Mouse (Mus musculus) left cerebral cortex, postnatal 4 days (tissue): ENCODE data around the gene Zcchc9. TPM values are rescaled to one million over a fixed set of nuclear protein-coding genes. Genes with fewer than 3 reads are reported as not detected.

Experiments used
- DNase-seq: peaks from one replicate; pipeline ENCODE4 v3.0.0-alpha.2; 2022
- intact Hi-C: fragments of 180-260 bp; cut with DNase I; formaldehyde crosslinking; loops from one replicate; pipeline ENCODE4 v1.15.1; 2025
- total RNA-seq, 2 experiments: library from RNA; stranded (reverse); gene quantifications; 2 replicates each; pipeline ENCODE4 v1.2.3; 2021

The Zcchc9 gene
- 10 to 100 TPM; 15.4 to 18.6 TPM for total RNA-seq

DNA sequence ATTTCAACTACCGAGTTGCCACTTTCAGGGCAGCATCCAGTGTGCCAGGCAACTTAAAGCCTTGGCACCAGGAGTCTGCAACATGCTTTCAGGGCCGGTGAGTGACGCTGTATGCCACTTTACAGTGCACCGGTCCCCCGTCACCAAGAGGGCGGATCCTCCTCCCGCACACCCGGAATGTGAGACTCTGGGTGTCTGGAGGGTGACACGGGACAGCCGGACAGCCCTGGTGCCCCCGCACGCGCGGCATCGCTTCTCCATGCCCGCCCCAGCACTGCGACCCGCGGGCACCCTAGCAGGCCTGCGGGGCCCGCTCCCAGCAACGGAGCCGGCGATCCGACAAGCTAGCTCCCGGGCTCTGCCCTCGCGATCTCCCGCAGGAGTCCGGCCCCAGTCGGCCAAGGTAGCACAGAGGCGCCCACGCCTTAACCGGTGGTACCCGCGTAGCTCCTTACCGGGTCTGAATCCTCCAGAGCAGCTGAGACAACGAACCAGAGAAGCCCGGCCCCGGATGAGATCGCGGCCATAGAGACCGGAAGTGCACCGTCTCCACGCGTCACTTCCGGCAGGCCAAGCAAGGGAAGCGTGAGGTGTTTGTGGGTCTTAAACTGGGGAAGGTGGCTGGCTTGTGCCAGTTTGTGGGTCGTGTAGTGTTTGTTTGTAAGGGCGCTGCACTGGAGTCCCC, at the start of gene Zcchc9:
Gene Zcchc9 (minus strand): TSS at position 551 of the 685 bp plus-strand sequence.
- intact Hi-C loops = loop anchor here (5.0 kb wide), 1 partner anchor 525 kb away; no protein-coding TSS in a partner anchor
- peak; percentile 90 for DNase-seq

DNA sequence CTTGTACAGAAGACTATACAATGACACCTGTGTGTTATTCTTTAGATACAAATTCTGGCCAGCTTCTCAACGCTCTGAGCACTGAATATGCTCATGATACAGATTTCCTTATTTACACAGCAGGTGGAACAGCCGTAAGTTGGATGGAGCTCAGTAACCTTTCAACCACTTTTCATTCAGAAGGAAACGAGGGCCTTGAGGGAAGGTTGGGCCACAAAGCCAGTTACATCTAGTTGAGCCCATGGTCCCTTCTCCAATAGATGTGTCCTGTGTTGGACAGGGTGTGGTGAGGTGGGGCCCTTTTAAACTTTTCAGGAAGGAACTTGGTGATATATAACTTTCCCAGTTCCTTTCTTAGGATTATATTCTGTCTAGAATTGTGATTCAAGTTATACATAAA, 46.9 kb upstream of the Zcchc9 start:
- intact Hi-C loops = no loop called here
- DNase-seq = no peak

DNA sequence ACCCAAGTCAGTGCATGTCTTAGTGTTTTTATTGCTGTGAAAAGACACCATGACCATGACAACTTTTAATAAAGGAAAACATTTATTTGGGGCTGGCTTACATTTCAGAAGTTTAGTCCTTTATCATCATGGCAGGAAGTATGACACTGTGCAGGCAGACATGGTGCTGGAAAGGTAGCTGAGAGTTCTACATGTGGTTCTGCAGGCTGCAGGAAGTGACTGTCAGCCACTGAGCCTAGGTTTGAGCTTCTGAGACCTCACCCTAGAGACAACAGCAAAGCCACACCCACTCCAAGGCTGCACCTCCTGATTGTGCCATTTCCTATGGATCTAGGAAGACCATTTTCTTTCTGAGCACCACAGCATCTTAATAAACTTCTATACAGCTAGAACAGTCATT, 20.4 kb upstream of the Zcchc9 start:
- no peak for DNase-seq
- intact Hi-C loops = no loop called here

DNA sequence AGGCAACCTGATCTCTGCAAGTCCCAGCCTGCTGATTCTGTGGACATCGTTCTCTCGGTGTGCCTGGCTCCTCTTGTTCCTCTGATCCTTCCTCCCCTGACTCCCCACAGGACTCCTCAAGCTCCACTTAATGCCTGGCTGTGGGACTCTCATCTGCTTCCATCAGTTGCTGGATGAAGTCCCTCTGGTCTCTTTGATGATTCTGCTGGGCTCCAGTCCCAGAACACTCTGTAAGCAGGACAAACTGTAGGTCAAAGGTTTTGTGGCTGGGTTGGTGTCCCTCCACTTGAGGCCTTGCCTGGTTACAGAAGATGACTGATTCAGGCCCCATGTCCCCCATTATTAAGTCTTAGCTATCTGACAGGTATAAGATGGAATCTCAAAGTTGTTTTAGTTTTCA, 18.6 kb upstream of the Zcchc9 start:
- intact Hi-C loops = no loop called here
- DNase-seq = no peak

DNA sequence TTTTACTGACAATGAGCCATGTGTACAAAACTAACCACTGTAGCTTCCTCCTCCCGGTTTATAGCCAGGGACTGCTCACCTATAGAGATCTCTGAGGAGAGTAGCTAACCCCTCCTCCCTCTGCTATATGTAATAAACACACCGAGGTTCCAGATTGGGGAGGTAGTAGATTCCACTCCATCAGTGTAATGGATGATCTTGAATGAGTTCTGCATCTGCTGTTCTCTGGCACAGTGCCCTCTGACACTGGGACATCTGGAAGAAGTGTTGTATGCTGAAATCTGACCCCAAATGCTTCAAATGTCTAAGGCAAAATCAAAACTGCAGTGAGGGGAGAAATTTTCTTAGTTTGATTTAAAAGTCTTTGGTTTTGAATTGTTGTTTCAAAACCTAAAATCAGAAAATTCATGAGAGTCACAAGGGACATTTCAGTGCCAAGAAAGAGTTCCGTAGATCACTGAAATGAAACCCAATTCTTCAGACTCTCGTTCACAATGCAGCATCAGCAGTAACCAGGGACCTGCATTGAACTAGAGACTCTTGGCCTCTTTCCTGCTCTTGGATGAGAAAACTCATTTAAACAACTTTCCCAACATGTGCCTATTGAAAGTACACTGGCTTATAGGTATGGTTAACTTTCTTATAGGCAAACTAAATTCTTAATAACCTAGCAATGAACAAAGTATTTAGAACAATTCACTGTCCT, 17.5 kb upstream of the Zcchc9 start:
- peak; percentile 46 for DNase-seq
- intact Hi-C loops = no loop called here

DNA sequence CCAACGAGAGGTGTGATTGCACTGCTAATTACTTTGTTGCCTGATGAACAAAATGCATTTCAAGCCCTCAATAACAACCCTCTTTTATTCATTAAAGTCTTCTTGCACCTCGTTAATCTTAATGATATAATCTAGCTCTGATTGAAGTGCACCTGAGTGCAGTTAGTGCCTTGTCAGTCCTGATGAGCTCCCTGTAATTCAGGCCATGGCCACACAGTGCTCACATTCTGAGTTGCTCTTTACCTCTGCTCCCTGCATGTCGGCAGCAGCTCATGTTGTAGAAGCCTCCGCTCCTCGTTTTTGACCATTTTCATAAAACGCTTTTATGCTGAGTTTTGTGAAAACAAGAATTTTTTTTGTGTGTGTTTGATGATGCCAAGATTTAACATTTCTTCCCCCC, 16.2 kb upstream of the Zcchc9 start:
- intact Hi-C loops = no loop called here
- no peak for DNase-seq

DNA sequence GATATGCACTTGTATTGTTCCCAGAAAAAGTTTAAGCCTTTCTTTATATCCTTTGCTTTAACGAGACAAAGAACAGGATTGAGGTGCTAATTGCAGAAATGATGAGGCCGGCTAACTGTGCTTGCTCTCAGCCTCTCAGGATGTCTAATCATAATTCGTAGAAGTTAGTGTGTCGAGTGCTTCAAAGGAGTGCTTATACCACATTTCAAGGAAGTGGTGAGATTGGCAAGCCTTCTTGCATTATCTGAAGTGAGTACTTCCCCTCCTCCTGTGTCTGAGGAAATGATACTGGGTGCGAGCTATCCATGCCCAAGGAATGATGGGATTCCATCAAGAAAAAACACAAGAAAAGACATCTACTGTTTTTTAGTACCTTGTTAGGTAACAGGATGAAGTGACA, 7.2 kb upstream of the Zcchc9 start:
- intact Hi-C loops = no loop called here

DNA sequence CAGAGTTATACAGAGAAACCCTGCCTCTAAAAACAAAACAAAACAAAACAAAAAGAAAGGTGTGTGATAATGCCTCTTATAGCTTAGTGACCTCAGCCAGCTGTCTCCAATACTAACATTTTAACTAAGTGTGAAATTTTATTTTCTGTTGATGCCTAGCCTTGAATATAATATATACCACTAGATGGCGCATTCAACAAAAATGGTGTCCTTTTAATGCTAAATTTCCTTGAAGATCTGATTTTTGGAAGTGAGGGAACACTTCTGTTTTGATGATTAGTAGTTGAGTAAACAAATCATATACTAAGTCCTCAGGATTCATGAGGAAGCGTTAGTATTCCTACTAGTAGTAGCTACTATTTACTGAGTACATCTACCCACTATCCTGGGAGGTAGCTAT, 2.0 kb upstream of the Zcchc9 start:
- DNase-seq = no peak
- intact Hi-C loops = loop anchor here (5.0 kb wide), 1 partner anchor 523 kb away; no protein-coding TSS in a partner anchor

More for the DNA sequence above, 7.2 kb upstream of the Zcchc9 start:
- DNase-seq = no peak

DNA sequence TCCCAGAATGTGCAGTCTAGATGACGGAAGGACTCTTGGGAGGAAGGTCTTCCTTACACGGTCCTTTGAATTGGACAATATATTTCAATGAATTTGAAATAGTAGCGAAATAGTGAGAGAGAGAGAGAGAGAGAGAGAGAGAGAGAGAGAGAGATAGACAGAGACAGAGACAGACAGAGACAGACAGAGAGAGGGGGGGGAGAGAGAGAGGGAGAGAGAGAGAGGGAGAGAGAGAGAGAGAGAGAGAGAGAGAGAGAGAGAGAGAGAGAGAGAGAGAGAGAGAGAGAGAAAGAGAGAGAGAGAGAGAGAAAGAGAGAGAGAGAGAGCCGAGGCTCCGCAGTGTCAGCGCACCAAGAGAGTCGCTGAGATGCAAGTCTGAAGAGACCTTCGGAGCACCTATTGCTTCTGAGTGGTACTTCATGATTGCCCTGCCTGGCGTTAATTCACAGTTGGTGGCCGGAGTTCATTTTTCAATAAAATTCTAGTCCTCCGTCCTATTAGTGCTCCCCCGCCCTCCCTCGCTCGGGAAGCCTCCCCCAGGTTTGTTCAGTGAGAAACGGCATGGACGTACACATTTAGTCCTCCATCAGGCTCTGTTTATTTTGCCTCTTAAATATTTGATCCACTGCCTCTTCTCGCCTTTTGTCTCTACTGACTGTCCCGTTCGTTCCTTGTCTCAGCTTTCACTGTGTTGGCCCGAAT, 520 bp upstream of the Zcchc9 start:
- DNase-seq = no peak
- intact Hi-C loops = loop anchor here (5.0 kb wide), 1 partner anchor 524 kb away; no protein-coding TSS in a partner anchor

DNA sequence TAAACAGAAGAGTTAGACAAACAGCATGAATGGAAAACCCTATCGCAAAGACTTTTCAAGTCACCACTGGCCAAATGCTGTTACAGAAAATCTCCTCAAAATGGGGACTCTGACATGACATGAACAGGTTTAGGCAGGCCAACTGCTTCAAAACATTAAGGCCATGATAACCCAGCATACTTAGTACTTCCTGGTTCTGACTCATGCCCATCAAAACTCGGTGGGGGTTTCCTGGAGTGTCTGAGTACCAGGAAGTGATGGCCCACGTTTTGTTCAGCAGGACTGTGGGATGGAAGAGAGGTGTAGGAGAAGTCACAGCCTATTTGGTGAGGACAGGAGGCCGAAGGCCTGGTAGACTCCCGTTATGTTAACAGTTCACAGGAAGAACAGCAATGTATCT, 5.8 kb downstream of the Zcchc9 start:
- intact Hi-C loops = no loop called here

DNA sequence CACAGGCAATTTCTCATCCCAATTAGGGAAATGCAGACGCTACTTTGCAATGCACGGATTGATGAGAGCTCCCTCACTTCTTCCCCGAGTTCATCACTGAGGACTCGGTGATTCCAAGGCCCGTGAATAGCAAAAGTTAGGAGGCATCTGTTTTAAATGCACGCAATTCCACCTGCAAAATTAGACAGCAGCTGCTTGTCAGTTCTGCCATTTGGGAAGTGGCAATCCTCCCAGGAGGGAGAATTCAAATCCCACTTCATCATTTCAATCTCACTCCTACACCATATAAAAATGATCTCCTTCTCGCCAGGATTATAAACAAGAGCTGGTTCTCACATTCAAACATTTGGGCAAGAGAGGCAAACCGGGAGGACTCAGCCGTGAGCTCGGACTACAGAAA, 10.1 kb downstream of the Zcchc9 start:
- DNase-seq = no peak
- intact Hi-C loops = loop anchor here (10.0 kb wide), 1 partner anchor 863 kb away; no protein-coding TSS in a partner anchor

More for the DNA sequence above, 5.8 kb downstream of the Zcchc9 start:
- no peak for DNase-seq

DNA sequence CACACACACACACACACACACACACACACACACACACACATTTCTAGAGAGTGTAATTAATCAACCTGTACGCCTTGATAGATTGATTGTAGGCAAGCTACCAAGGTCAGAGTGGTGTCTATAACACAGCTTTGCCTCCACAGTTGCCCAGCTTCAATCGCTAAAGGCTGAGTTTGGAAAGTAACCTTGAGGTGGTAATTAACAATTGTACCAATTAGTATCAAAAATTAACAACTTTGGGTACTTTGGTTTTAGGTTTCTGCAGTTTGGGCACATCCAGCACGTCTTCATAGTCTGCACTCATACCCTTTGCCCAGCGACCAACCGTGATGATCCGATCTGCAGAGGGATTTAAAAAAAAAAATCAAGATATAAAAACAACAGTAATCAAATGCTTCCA, 10.6 kb downstream of the Zcchc9 start:
- DNase-seq = no peak
- intact Hi-C loops = loop anchor here (10.0 kb wide), 1 partner anchor 862 kb away; no protein-coding TSS in a partner anchor

DNA sequence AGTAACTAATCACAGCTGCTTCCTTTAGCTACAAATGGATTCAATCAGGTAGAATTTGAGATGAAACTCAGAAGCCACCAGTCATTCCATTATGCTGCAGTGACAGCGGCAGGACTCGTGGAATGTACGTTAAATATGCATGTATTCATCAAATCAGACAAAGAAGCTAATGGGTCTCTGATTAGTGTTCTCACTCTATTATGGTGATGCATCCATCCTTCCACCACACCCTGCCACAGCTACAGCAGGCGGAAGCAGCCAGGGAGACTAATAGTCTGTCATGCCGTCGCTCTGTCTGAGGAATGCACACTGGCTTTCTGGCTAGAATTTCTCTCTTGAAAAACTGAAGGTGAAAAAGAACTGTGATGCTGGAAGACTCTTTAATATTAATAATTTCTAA, 11.5 kb downstream of the Zcchc9 start:
- intact Hi-C loops = loop anchor here (10.0 kb wide), 1 partner anchor 861 kb away; no protein-coding TSS in a partner anchor
- no peak for DNase-seq

DNA sequence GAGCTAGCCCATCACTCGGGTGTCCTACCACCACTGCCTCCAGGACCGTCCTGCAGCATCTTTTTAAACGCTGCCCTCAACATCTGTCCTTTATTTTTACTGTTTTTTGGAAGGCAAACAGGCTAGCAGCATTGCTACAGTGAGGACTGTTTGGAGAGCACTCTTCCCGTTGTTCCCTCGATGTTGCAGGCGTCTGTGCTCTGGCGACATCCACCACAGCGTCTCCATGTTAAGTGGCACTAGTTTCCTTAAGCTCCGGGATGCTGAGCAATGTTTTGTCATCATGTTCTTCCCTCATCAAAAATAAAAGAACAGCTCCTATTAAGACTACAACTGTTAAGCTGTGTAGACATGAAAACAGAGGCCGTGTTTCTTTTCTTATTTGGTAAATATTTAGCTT, 11.9 kb downstream of the Zcchc9 start:
- intact Hi-C loops = loop anchor here (10.0 kb wide), 1 partner anchor 861 kb away; no protein-coding TSS in a partner anchor
- no peak for DNase-seq

DNA sequence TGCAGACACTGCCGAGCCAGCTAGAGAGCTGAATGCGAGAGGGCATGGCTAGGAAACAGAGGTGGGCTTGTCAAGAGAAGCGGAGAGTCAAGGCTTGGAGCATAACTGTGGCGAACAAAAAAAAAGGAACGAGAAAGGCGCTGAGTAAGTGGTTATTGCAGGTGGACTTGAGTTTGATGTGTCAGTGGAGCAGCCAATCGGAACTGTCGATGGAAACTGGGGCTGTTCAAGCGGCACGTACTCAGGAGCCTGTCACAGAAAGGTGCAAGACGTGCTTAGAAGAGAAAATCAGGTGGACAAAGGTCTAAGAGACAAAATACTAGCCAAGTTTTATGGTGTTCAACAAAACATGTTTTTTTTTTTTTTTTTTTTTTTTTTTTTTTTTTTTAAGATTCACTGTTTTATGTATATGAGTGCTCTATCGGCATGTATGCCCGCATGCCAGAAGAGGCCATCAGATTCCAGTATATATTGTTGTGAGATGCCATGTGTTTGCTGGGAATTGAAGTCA, 12.5 kb downstream of the Zcchc9 start:
- intact Hi-C loops = loop anchor here (10.0 kb wide), 1 partner anchor 860 kb away; no protein-coding TSS in a partner anchor
- DNase-seq = no peak

DNA sequence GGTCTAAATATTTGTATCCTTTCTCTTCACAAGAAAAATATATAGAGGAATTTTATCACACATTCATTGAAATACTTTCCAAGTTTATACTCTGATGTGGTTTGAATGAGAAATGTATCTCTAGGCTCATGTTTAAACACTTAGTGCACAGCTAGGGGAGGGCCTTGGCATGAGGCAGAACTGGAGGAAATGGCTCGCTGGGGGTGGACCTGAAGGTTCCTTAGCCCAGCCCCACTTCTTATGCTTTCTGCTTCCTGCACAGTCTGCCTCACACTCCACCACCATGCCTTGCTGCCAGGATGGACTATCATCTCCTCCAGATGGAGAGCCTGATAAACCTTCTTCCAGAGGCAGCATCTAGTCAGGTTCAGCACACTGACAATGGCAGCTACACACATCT, 15.5 kb downstream of the Zcchc9 start:
- intact Hi-C loops = loop anchor here (10.0 kb wide), 1 partner anchor 857 kb away; no protein-coding TSS in a partner anchor
- no peak for DNase-seq

DNA sequence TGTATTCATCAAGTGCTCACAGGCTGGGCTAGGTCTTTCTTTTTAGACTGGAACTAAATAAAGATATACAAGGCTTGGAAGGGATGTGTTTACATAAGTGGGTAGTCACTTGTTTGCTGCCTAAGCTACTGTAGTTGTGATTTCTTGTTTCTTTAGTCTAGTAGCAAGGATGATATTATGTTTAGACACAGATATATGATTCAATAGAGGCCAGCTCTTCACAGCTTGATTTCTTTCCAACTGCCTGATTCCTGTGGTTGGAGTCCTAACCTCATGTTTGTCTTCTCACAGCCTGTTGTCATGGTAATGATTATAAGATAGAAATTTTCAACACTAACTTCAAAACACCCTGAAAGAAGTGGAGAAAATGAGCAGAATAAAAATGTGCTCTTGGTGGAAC, 27.6 kb downstream of the Zcchc9 start:
- DNase-seq = no peak
- intact Hi-C loops = no loop called here

DNA sequence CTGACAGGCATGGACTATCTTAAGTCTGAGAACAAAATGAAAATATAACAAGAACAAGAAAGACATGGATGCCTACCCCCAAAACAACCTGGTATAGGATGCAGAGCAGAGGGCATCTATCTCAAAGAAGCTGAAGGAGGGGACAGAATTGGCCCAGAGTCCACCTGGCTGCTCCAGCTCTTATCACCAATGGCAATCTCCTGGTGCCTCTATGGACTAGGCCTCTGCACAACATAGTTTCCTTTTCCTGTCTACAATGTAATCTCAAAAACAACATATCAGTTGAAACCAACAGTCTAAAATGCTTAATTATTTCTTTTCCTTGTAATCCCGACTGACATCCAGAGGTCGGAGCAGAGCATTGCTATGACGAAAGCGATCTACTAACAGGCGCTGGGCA, 29.4 kb downstream of the Zcchc9 start:
- DNase-seq = no peak

DNA sequence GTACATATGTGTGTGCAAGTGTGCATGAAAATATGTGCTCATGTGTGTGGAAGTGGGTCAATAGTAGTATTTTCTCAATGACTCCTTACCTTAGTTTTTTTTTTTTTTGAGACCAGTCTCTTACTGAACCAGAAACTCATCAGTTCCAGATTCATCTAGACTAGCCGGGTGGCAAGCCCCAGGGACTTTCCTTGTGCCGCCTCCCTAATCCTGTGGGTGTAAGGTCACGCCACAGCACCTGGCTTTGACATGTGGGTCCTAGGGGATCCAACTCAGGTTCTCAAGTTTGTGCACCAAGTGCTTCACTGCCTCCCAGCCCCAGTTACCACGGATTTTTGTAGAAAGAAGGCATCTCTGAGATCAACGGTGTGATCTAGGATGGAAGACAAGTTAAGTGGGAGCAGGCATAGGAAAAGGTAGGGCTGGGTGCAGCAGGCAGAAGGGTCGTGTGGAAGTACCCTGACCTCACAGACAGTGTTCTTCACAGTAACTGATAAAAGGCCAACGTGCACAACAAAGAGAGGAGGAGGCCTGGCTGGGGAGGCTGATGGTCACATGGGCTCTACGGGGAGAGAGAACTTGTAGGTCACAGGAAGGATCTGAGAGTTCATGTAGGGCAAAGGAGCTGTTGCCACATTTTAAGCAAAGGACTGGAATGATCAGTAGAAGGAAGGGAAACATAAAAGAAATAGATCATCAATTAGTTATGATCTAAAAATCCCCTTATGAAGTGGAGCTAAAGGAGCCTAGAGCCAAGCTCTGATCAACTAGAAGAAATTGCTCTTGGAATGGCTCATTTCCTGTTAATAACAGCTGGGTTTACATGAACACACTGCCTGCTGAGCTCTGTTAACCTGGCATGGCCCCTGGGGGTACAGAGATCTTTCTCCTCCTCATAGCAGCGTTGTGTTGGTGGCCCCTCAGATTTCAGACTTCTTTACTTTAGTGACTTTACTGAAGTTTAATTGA, 38.5 kb downstream of the Zcchc9 start:
- DNase-seq = no peak
- intact Hi-C loops = no loop called here

More for the DNA sequence above, 29.4 kb downstream of the Zcchc9 start:
- intact Hi-C loops = no loop called here

DNA sequence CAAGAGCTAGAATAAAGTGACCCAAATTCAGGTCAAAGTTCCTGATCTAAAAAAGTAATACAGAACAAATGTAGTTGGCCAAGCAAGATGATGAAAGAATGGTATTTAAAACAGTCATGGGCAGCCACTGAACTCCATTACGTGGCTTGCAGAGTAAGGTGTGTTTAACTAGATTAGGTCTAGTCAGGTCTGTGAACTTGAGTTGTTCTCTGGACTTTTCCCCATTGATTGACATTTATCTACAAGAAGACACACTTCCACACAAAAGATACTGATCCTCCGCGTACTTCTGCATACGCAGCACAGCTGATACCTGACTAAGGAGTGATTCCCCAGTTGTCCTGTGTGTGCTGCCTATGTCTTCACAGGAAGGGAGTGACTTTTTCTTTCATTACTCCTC, 41.9 kb downstream of the Zcchc9 start:
- intact Hi-C loops = no loop called here
- DNase-seq = no peak
